20 mouse cellular contexts compared by ENCODE assay signal in the genomic region with DNA sequence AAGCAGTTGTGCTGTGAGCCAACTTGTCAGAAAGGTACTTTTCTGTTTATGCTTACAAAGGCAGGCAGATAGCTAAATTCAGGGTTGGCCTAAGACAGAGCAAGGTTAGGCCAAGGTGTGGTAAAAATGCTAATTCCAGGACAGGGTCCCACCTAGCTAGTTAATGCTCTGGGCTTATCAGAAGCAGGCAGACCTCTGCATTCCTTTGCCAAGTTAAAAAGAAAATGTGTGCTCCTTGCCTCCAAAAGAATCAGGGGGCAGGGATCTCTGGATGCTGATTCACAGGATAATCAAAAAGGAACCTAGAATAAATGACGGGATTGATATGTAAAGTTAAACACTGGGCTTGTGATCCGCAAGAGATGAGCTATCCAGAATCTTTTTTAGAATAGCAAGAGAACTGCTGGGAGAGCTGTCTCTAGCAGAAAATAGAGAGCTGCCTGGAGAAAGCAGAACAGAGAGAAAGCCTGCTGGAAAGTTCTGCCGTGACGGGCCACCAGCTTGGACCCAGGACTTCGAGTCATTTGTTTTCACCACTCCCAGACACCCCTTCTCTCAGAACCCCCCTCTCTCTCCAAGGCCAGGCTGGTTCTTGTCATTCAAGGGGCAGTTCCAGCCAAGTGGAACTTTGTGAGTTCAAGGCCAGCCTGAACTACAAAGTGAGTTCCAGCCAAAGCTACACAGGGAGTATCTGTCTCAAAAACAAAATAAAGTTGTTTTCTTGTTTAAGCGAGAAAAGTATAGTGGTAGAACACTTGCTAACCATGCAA. TPM values are rescaled to one million over a fixed set of nuclear protein-coding genes. Genes with fewer than 3 reads are reported as not detected.
DNase-seq lines count a peak whose midpoint lies in the region; TF ChIP-seq lines count a peak whose summit lies in the region.
"Had no signal": no experiment of that assay in that cellular context is flagged by ENCODE, and none has a peak within 500 bp of the region (broad histone marks: within the 10 kb centered on the region; RNA-seq: fewer than 3 reads in every experiment).

No protein-coding gene starts in this region.

- H3K4me3 ChIP-seq in gastrocnemius, adult 2 months, result peak overlapping the region; percentile 46; the same call in 1 of the 2 replicates
- H3K4me3 ChIP-seq: embryonic facial prominence, embryonic 10.5 days; heart, embryonic 15.5 days; hindbrain, embryonic 10.5 days; intestine, embryonic 15.5 days had no signal

- no peak for TF ChIP-seq CTCF in gastrocnemius, adult 2 months (IDR thresholded peaks at IDR 0.05)

- intact Hi-C loops in gastrocnemius, adult 2 months (cut with DNase I), result loop anchor here (5.0 kb wide), 1 partner anchor 151 kb away; no protein-coding TSS in a partner anchor

- H3K27ac ChIP-seq in gastrocnemius, adult 2 months, result peak overlapping the region; percentile 94
- H3K27ac ChIP-seq: embryonic facial prominence, embryonic 10.5 days; heart, embryonic 15.5 days; hindbrain, embryonic 10.5 days; hindbrain, embryonic 14.5 days; intestine, embryonic 15.5 days had no signal

- peak; percentile 46 to 61 for DNase-seq in adrenal gland, adult (ENCODE audit: inconsistent age in 2 of 2, low spot score in 1 of 2)
- DNase-seq in adrenal gland, postnatal 4 days (ENCODE audit: low spot score in 2 of 2), result no peak
- DNase-seq in gastrocnemius, adult 2 months, result no peak
- DNase-seq in gastrocnemius, postnatal 10 days, result no peak
- DNase-seq in ES-CJ7 (ENCODE audit: low read depth, low spot score), result peak; percentile 84
- DNase-seq in thymus, postnatal 25 days, result no peak
- no peak for DNase-seq in left cerebral cortex, adult 18-20 months (ENCODE audit: low spot score in 2 of 2)
- DNase-seq: B cell, adult 2 months; cerebellum, adult 18-20 months; cerebellum, adult 9-11 months; cerebellum, postnatal 36 days; heart, adult 18-20 months; kidney, adult 18-20 months had no signal

RNA-seq across cellular contexts. Expression of a gene that starts 5.7 kb away (rescaled TPM):
- 10 to 100 TPM; 13.5 to 13.7 TPM for total RNA-seq in adrenal gland, postnatal 4 days (2021)
- 100 to 1,000 TPM in 1 of 2 experiments, 10 to 100 TPM in 1; 76.6 to 103 TPM for total RNA-seq in gastrocnemius, adult 2 months (2021)
- 1 to 10 TPM; 8.3 to 8.9 TPM for total RNA-seq in gastrocnemius, postnatal 10 days (2021)
- 10 to 100 TPM; 24.9 to 29.8 TPM for total RNA-seq in left cerebral cortex, adult 18-20 months (2021)

RNA-seq across cellular contexts. Expression of a gene that starts 31.0 kb away (rescaled TPM):
- total RNA-seq in adrenal gland, postnatal 4 days (2021), result not detected
- total RNA-seq in gastrocnemius, adult 2 months (2021), result not detected
- total RNA-seq in gastrocnemius, postnatal 10 days (2021), result under 1 TPM in 1 of 2 experiments, not detected in 1; 0.14 TPM
- total RNA-seq in left cerebral cortex, adult 18-20 months (2021), result under 1 TPM; 0.40 to 0.49 TPM
- total RNA-seq: gastrocnemius, adult 8-10 months; heart, adult 18-20 months; heart, postnatal 25 days had no signal

RNA-seq across cellular contexts. Expression of a gene that starts 48.3 kb away (rescaled TPM):
- total RNA-seq in adrenal gland, postnatal 4 days (2021), result 100 to 1,000 TPM; 267 to 278 TPM
- total RNA-seq in gastrocnemius, adult 2 months (2021), result 10 to 100 TPM in 1 of 2 experiments, 1 to 10 TPM in 1; 6.9 to 16.6 TPM
- 10 to 100 TPM; 33.2 to 52.1 TPM for total RNA-seq in gastrocnemius, postnatal 10 days (2021)
- total RNA-seq in left cerebral cortex, adult 18-20 months (2021), result 10 to 100 TPM; 79.9 to 83.3 TPM

Comparison
In these comparisons a context has a peak if more than half of its experiments do, and no peak if none do; other contexts are left out.
1. DNase-seq: peak in adrenal gland, adult (2 of 2) and ES-CJ7 (single experiment); none in adrenal gland, postnatal 4 days (0 of 2), gastrocnemius, adult 2 months (single experiment), gastrocnemius, postnatal 10 days (single experiment), thymus, postnatal 25 days (single experiment) and left cerebral cortex, adult 18-20 months (0 of 2).